Mouse (Mus musculus): ENCODE data around the gene Gm15517.

DNA sequence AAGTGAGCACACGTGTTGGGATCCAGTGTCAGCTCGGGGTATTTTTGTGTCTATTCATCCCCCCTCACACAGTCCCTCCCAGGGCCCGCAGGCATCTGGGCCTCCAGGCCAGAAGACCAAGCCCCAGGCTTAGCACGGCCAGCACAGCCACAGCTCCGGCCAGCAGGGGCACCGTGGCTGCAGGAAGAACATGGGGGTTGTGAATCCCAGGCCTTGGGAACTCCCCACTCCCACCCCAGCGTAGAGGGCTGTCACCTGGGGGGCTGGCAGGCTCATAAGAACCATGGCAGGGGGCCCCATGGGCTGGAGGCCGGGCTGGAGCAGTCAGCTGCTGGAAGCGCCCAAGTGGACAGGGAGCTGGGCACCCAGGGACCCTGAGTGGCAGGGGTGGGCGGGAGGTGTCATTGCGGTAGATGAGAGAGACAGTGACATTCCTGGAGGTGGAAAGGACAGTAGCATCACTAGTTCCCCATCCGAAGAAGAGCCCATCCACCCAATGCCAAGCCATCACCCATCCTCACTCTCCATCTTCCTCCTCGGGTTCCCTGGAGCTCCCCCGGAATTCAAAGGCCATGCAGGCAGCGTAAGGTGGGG, 8.1 kb upstream of the Gm15517 start:
- TF ChIP-seq GATA1 (IDR thresholded peaks at IDR 0.05; ENCODE audit: low read length) (no peak), TAL1 (IDR thresholded peaks at IDR 0.05; ENCODE audit: low read length) (no peak)
